Mouse (Mus musculus) sigmoid colon, adult 10 weeks (tissue): ENCODE measurements around the gene Mrpl30. TPM values are rescaled to one million over a fixed set of nuclear protein-coding genes. Genes with fewer than 3 reads are reported as not detected.

ENCODE experiments used
- polyA plus RNA-seq: library from polyadenylated mRNA; stranded (reverse); fragments of 350-450 nt; fragmentation: Illumina TruSeq; extraction: RNeasy Lipid Tissue Mini Kit (QIAGEN cat#74804); gene quantifications from one replicate; pipeline ENCODE4 v1.2.3, GENCODE M21; 2014; ENCODE audit warnings: low read depth, low replicate concordance

The Mrpl30 gene
- polyA plus RNA-seq, result 259 TPM

GRCm38 (mm10) chr1:37890025-37890652 is at the start of gene Mrpl30, which contains the start of gene Mitd1:
Gene Mrpl30, plus strand, starts transcription at chr1:37890477.
Gene Mitd1, minus strand, starts transcription at chr1:37890411.

GRCm38 (mm10) chr1:37866286-37866685 is 24.0 kb upstream of the Mrpl30 start, which contains the start of gene Tsga10:
Gene Tsga10, minus strand, starts transcription at chr1:37866429.

GRCm38 (mm10) chr1:37871704-37872103 is 18.6 kb upstream of the Mrpl30 start, which contains the start of gene Lipt1:
Gene Lipt1, plus strand, starts transcription at chr1:37871738.

GRCm38 (mm10) chr1:37916393-37916792 is 26.1 kb downstream of the Mrpl30 start, which contains the start of gene Lyg2:
Gene Lyg2, minus strand, starts transcription at chr1:37916493.

Other genes starting within 250 kb of the Mrpl30 start
- gene 2010300C02Rik, start 170.4 kb upstream of the Mrpl30 start, polyA plus RNA-seq, result 6.2 TPM
- gene Tsga10, start 24.0 kb upstream of the Mrpl30 start, polyA plus RNA-seq, result 15.7 TPM
- gene Lipt1, start 18.7 kb upstream of the Mrpl30 start, polyA plus RNA-seq, result 5.2 TPM
- 129 TPM for gene Mitd1, start 66 bp upstream of the Mrpl30 start, polyA plus RNA-seq
- gene Lyg2, start 26.0 kb downstream of the Mrpl30 start, polyA plus RNA-seq, result not detected
- not detected for gene Lyg1, start 67.3 kb downstream of the Mrpl30 start, polyA plus RNA-seq
- gene Txndc9, start 107.4 kb downstream of the Mrpl30 start, polyA plus RNA-seq, result 167 TPM
- 90.6 TPM for gene Eif5b, start 107.5 kb downstream of the Mrpl30 start, polyA plus RNA-seq
- gene Rev1, start 239.3 kb downstream of the Mrpl30 start, polyA plus RNA-seq, result 28.9 TPM